Mouse (Mus musculus): Measurements from ENCODE around the gene Skint1. TPM values are rescaled to one million over a fixed set of nuclear protein-coding genes. Genes with fewer than 3 reads are reported as not detected.

The Skint1 gene
- polyA plus RNA-seq (2015; fragmentation: Illumina TruSeq; extraction: RNeasy Lipid Tissue Mini Kit (QIAGEN cat#74804); ENCODE audit: insufficient read depth, low read depth, low replicate concordance) = not detected

DNA sequence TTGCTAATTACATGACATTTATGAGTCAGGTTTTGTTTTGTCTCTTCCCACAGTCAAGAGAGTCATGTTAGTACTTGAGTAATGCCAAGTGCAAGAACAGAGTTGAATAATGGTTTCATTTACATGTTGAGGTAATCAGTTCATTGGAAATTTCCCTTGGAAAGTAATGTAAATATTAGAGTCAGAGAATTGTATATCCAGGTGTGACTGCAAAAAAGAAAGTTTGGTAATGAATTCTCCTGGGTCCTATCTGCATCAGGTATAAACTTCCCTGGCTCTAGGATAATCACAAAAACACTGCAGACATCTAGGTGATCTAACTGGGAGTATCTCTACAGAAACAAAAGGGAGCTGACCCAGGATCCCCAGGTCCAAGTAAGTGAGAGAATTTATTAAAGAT is at the start of gene Skint1:
Skint1 (plus strand) TSS at position 301 of the 400 bp plus-strand sequence.

GRCm38 (mm10) chr4:111972623-111973022 is 33.4 kb upstream of the Skint1 start, which contains the start of gene Skint7:
TSS of gene Skint7 (plus strand) at chr4:111972923.

GRCm38 (mm10) chr4:112071716-112072115 is 65.6 kb downstream of the Skint1 start, which contains the start of gene Skint4:
TSS of gene Skint4 (plus strand) at chr4:112072016.

Other genes starting within 250 kb of the Skint1 start
- gene Slc5a9, start 103.4 kb upstream of the Skint1 start, polyA plus RNA-seq (2015; fragmentation: Illumina TruSeq; extraction: RNeasy Lipid Tissue Mini Kit (QIAGEN cat#74804); ENCODE audit: insufficient read depth, low read depth, low replicate concordance) = not detected
- not detected for gene Skint8, start 86.9 kb upstream of the Skint1 start, polyA plus RNA-seq (2015; fragmentation: Illumina TruSeq; extraction: RNeasy Lipid Tissue Mini Kit (QIAGEN cat#74804); ENCODE audit: insufficient read depth, low read depth, low replicate concordance)
- not detected for gene Skint7, start 33.3 kb upstream of the Skint1 start, polyA plus RNA-seq (2015; fragmentation: Illumina TruSeq; extraction: RNeasy Lipid Tissue Mini Kit (QIAGEN cat#74804); ENCODE audit: insufficient read depth, low read depth, low replicate concordance)
- not detected for gene Skint4, start 65.7 kb downstream of the Skint1 start, polyA plus RNA-seq (2015; fragmentation: Illumina TruSeq; extraction: RNeasy Lipid Tissue Mini Kit (QIAGEN cat#74804); ENCODE audit: insufficient read depth, low read depth, low replicate concordance)
- not detected for gene Skint3, start 226.0 kb downstream of the Skint1 start, polyA plus RNA-seq (2015; fragmentation: Illumina TruSeq; extraction: RNeasy Lipid Tissue Mini Kit (QIAGEN cat#74804); ENCODE audit: insufficient read depth, low read depth, low replicate concordance)

All from pancreas, adult 10 weeks (tissue).